Mouse (Mus musculus) thymus, postnatal 14 days (tissue): ENCODE data around the gene Znhit1.

ENCODE experiments used
- DNase-seq: peaks from one replicate; pipeline ENCODE4 v3.0.0; 2021

Znhit1 gene

DNA sequence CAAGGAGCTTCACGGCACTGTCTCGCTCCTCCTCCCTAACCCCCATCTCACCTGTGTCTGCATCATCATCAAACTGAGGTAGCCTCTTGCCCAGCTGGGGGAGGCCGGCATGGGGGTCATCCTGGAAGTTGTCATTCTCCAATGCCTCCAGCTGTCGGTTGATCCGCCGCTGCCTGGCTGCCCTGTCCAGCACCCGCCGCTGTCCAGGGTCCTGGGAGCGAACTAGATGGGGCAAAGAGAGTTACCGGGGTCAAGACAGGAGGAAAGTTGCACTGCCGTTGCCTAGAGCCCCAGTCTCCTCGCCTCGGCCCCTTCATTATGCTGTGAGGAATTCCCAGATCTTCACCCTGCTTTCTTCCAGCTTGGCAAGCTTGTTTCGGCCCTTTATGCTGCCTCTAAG is 3.0 kb downstream of the Znhit1 start:
- DNase-seq = no peak

DNA sequence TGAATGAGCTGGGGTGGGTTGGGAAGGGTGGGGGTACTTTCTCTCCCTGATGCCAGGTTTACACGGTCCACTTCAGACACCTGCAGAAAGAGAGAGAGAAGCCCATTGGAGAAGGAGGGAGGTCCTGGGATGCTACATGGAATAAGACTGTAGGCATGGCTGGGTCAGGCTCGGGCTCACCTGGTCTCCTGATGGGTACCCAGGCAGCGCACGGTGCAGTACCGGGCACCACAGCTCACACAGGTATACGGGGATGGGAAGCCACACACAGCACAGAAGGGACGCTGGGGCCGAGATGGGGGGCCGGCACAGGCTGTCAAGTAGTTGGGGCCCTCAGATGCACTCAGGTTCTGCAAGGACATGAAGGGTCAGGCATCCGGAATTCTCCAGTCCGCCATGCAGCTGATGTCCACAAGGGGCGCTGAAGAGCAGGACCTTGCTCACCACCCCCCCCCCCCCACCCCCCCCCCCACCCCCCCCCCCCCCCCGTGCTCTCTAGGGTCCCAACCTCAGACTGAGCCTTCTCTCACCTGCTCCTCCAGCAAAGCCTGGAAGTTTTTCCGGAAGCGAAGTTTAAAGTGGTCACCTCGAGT is 5.4 kb downstream of the Znhit1 start:
- DNase-seq = peak; percentile 63

DNA sequence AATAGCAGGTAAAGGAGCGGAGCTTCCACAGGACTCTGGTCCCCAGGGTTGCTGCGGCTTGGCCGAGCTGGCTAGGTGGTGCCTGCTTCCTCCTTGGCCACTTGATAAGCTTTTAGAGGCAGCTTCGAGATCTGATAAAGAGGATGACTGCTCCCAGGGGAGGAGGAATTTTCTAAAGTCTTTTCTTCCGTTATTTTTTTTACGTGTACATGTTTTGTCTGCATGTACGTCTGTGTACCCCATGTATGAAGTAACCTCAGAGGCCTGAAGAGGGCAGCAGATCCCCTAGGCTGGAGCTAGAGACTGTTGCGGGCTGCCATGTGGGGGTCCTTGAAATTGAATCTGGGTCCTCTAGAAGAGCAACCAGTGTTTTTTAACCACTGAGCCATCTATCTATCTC is 6.8 kb downstream of the Znhit1 start:
- no peak for DNase-seq

DNA sequence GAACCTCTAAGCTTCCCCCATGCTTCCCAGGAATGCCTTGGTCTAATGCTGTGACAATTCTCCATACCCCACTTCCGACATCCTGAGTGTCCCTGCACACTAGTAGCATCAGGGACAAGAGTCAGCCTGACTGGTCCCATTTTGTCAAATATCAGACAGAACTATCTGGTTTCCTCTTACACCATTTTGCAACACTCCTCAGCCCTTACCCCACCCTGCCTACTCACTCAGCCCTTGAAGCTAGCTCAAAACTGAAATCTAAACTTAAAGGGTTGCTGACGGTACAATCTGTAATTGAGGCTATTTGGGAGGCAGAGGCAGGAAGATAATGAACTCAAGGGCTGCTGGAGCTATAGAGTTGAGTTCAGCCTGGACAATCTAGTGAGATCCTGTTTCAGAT is 8.1 kb downstream of the Znhit1 start:
- no peak for DNase-seq

DNA sequence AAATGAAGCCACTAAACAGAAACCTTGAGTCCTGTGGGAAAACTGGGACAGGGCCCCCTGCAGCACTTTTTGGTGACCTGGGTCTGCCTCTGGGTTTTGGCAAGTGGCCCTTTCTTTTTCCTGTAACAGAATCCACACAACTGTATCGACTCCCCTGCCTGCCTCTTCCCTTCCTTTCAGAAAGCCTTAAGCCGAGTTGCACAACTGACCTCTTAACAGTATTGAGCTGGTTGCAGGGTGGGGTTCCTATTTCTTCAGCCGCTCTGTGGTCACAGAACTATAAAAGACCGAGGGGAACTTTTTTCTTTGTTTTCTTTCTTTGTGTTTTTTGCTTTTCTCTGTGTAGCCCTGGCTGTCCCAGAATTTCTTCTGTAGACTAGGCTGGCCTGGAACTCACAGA is 10.1 kb downstream of the Znhit1 start:
- no peak for DNase-seq

DNA sequence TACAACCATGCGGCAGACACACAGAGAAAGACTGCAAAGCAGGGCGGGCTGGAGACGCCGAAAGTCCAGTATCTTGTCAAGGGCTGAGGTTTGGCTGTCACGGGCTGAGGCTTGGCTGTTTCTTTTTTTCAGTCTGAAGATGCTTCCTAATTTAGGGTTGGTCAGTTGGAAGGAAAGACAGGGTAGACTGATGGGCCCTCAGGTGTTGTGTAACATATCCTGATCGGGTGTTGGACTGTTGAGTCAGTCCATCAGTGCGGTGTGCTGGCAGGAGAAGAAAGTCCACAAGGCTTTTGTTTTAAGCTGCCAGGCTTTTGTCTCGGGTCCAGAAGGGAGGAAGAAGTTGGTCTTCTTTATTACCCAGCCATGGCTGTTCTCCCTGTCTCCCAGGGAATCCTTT is 14.2 kb downstream of the Znhit1 start:
- DNase-seq = no peak

DNA sequence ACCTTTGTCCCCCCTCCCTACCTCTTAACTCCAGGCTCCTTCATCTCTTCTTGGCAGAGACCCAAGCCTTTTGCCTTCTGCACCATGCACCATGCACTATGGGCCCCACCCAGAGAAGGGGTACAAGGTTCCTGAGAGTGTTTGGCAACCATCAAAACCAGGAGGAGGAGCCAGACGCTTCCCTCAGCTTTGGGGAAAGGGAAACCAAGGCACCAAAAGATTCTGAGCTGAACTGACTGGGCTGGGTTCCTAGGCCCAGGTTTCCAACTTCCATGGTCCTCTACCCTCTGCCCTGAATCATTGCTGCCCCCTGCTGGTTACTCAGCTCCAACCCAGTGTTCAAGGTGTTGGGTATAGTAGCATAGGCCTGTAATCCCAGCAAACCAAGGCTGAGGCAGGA is 17.1 kb downstream of the Znhit1 start:
- DNase-seq = peak; percentile 79

DNA sequence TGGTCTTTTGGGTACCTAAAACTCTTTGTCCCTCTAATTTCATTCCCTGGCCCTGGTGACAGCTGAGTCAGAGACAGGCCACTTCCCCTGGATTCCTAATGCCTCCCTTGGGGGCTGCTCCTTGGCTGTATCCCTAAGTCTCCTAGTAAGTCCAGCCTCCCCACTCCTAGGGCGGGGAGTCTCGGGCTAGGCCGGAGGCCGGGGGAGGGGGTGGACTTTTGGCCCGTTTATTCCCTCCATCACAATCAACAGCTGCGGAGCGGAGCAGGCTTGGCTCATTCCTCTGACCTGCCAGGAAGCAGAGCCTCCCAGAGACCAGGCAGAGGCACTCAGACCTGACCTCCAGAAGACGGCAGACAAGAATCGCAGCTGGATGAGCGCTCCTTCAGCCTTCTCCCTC is 20.2 kb downstream of the Znhit1 start:
- DNase-seq = no peak

DNA sequence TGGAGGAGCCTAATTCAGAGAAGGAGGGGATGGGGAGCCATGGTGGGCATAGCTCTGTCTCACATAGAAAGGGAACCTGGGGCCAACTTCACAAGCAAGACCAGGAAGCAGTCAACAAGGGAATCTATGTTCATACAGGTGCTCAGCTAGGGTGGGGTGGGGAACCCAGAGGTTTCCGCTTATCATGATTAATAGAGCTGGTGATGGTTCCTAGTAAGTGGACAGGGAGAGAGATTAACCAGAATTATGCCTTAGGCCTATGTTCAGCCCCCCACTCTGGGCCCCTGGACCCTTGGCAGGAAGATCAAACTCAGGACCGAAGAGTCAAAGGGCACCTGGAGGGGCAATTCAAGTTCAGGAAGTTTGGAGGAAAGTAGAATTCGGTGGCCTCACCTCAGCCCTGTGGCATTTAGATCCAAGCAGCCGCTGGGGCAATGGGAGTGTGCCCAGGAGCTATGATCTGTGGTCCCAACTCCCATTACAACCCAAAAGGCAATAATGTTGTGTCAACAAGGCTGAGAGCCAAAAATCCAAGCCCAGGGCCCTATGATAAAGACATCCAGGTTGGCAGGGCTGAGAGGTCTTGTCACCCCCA is 20.9 kb downstream of the Znhit1 start:
- DNase-seq = no peak

DNA sequence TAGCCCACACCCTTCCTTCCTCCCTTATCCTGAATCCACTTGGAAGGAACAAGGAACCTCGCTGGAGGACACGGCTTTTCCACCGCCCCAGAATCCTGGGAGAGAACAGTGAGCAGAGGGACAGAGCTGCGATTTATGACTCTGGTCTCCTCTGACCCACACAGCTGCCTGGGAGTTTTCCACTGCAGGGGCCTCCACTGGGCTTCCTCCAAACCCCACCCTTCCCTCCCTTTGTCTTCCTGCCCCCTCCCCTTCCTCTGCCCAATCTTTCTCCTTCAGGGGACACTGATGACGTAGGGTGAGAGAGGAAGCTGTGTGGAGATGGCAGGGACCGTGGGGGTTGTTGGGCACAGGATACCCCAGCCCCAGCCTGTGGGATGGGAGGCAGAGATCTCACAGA is 21.5 kb downstream of the Znhit1 start, which contains the start of gene Cldn15:
Gene Cldn15 (plus strand): TSS at position 286 of the 400 bp plus-strand sequence.
- no peak for DNase-seq

DNA sequence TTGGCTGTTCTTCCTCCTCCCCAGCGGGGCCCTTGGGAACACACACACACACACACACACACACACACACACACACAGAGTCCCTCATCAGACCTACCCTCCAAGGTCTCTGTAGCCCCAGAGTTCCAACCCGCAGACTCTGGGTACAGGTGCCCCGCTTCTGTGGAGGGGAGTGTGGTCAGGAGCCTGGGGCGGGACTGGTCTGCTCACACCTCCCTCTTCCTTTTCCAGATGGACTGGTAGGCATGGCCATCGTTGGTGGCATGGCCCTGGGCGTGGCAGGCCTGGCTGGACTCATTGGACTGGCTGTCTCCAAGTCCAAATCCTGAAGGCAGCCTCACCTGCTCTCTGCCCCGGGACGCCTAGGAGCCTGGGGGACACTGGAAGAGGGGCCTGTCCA is 22.1 kb downstream of the Znhit1 start:
- DNase-seq = no peak

DNA sequence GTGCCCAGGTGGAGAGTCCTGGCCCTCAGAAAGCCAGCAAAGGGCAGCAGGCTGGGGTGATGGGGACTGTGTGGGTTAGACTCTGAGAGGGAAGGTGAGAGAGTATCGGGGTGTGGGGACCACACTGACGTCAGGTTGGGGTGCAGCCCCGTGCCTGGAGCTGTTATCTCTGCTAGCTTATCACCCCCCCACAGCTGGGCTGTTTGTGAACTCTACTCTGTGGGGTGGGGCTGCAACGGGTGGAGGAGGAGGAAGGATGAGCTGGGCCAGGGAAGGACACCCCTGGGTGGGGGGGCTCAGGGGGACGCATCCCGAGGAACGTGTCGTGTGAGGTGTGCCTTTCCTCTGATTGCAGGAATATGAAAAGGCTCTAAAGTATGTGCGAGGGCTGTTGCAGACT is 22.6 kb downstream of the Znhit1 start:
- DNase-seq = no peak

DNA sequence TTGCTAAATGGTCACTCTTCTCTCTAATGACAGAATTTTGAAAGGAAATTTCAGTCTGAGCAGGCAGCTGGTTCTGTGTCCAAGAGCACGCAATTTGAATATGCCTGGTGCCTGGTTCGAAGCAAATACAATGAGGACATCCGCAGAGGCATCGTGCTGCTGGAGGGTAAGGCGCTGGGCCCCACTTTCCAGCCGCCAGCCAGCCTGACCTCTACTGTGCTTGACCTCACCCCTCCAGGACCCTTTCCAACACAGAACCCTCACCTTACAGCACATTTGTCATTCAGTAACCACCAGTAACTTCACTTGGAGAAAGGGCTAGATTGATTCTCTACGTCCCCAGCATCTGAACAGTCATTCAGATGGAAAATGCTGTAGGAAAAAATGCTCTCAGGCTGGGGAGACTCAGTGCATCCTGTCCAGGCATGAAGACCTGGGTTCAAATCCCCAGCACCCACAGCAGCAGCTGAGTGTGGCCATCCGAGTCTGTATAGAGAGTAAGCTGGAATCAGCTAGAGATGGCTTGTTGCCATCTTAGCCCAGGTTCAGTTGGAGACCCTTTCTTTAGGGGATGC is 24.8 kb downstream of the Znhit1 start:
- DNase-seq = no peak

DNA sequence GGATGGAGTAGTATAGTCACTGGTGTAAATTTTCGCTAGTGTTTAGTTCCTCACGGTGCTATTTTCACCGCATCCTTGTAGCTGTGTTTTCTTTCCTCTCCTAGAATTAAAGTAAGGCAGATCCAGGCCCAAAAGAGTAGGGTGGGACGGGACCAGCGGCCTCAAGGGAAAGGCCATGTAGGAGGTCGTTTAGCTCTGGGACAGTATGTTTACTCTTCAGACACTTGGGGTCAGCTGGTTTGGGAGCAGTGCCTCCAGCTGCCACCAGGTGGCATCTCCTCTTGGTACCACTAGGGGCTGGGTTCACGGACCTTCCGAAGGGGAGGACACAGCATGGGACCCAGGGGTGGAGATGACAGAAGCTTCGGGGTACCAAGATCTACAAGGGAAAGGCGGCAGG is 25.3 kb downstream of the Znhit1 start:
- DNase-seq = peak; percentile 83

DNA sequence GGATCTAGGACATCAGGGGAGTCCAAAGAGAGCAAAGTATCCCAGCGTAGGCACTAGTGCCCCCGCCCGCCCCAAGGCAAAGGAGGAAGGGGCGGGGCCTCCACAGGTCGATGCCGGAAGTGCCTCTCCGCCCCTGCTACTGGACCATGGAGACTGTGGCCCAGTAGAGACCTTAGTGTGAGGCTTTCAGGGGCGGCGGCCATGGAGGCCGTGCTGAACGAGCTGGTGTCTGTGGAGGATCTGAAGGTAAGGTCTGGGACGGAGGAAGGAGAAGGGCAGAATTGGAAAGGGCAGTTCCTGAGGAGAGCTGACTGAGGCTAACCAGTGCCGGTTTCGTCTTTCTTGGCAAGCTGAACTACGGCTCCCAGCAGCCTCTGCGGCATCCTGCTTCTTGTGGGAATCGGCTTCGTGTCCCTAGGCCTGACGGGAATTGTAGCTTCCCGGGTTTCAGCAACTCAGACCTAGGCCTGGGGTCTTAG is 25.8 kb downstream of the Znhit1 start:
- DNase-seq = peak; percentile 88

DNA sequence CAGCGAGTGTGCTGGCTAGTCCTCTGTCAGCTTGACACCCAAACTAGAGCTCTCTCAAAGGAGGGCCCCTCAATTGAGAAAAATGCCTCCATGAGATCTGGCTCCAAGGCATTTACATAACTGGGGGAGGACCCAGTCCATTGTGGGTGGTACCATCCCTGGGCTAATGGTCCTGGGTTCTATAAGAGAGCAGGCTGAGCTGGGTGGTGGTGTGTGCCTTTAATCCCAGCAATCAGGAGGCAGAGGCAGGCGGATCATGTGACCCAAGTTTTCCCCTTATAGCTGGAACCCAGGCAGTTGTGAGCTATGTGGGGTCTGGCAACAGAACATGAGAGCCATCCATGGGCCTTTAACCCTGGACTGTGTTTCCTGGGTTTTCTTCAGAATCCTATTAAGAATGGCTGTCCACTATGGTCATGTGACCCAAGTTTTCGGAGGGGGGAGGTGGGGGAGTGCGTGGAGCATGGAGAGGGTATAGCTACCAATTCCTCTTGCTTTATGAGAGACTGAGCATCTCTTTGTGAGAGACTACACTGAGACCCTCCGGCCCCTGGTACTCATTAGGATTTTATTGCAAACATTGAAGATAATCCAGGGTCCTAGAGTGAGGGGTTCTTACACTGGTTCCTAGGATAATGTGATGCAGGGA is 26.4 kb downstream of the Znhit1 start:
- DNase-seq = no peak

DNA sequence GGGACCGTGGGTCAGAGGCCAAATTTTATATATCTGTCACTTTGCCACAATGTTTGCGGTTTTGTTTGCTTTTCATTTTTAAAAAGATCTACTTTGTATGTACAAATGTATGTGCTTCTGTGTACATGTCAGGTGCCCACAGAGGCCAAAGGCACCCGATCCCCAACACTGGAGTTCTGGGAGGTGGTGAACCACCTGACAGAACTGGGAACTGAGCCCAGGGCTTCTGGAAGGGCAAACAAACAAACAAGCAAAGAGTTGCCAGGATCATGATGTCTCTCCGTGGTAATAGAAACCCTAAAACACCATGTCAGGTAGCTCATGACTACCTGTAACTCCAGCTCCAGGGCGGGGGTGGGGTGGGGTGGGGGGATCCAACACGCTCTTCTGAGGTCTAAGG is 27.8 kb downstream of the Znhit1 start:
- DNase-seq = no peak

DNA sequence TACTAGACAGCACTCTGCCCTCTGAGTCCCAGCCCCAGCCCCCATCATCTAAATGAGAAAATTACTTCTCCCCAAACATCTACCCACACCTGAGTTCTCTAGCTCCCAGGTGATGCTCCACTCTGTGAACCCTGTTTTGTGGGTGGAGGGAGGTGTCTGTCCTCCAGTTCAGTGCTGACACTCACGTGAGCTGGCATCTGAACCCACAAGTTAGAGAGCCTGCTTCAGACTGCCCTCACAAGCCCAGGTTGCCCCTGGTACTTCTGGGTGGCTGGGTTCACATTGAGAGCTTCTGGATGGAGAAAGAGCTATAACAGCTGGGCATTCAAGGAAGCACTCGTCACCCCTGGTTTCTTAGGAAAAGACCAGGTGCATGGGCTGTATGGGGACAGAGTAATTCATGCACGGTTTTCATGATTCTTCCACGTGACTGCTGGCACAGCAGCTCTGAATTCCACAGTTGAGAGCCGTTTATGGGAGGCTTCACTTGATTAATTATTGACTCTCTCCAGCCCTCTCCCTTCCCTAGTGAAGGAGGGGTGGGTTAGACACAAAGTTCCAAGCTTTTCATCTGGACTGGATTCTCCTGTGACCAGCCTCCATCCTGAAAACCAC is 28.7 kb downstream of the Znhit1 start:
- DNase-seq = no peak

DNA sequence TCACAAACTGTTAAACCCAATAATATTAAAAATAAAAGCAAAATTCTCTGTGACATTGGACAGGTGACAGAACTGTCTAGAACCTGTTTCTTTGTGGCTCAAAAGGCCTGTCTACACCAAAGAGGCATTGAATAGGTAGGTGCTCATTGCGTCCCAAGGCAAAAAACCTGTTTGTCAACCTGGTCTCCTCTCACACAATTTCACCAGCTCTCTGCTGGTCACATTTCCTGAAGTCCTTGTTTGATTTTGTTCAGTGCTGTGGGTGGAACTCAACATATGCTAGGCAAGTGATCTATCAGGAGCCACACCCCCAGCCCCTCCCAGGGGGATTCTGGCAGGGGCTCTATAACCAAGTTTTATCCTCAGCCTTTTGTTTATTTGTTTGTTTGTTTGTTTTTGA is 30.6 kb downstream of the Znhit1 start:
- no peak for DNase-seq

DNA sequence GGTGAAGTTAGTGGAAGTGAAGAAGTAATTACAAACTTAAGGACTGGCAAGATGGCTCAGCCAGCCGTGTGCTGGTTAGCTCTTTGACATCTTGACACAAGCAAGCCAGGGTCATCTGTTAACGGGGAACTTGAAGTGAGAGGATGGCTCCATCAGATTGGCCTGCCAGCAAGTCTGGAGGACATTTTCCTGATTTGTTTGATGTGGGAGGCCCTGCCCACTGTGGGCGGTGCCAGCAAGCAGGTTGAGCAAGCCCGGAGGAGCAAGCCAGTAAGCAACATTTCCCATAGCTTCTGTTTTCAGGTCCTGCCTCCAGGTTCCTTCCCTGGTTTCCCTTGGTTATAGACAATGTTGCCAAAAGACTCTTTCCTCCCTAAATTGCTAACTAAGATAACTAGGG is 32.2 kb downstream of the Znhit1 start:
- no peak for DNase-seq

DNA sequence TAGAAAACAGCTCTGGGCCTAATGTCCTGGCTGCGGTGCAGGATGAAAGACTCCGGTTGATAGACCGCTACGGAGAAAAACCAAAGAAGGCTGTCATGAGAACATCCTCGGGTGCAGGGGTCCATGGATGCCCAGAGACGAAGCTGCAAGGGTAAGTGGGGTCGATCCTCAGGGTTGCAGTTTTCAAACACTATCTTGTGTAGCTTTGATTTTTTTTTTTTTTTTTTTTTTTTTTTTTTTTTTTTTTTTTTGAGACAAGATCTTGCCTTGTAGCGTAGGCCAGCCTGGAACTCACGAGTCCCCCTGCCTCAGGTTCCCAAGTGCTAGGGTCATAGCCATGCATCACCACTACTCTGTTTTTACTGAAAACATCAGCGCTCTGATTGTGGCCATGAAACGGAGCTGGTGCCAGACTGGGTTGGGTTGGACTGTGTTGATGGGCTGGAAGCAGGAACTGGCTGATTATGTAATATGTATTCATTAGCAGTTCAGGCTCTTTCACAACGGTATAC is 34.3 kb downstream of the Znhit1 start:
- DNase-seq = no peak

DNA sequence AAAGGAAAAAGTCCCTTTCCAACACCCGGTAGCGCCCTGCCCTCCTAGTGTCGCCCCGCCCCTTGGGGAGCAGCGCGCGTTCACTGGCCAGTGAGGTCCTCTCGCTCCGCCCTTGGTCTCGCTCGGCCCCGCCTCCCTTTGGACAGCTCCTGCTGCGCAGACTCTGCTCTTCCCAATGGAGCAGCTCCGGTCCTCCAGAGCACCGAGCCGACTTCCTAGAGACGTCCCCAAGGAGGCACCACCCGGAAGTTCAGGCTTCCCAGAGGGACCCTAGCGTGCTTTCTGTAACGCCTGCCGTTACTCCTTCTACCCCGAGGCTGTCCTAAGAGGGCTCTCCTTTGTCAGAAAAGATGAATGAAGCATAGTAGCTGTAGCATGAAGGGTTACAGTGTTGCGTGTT is 34.8 kb downstream of the Znhit1 start, which contains the start of gene Fis1:
Gene Fis1 (plus strand): TSS at position 261 of the 400 bp plus-strand sequence.
- peak; percentile 87 for DNase-seq

DNA sequence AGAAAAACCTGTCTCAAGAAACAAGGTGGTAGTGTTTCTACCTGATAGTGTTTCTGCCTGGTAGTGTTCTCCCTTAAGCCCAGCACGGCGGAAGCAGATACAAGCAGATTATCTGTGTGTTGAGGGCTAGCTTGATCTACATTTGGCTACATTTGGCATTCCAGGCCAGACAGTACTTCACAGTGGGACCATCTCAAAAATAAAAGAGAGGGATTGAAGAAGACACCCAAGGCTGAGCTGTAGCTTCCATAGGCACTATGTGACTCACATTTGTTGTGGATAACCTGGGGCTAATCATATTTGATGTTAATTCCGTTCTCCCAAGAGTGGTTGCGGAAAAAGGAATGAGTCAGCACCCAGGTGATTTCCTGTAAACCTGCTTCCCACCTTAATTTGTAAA is 35.7 kb downstream of the Znhit1 start:
- DNase-seq = no peak
